Mouse (Mus musculus) liver, adult 2 months (tissue): ENCODE results near the gene Dgkk.

Source experiments
- CTCF ChIP-seq: fragments of 200-500 bp; IDR thresholded peaks from 2 replicates; pipeline ENCODE4 v1.5.1; 2011; ENCODE audit warnings: low read depth, low read length, control low read depth
- POLR2A ChIP-seq: fragments of 200-500 bp; IDR thresholded peaks from 2 replicates; pipeline ENCODE4 v1.6.1; 2011; ENCODE audit warnings: low read length, control low read depth; ENCODE audit not compliant: insufficient read depth; ENCODE audit errors: extremely low read depth

DNA sequence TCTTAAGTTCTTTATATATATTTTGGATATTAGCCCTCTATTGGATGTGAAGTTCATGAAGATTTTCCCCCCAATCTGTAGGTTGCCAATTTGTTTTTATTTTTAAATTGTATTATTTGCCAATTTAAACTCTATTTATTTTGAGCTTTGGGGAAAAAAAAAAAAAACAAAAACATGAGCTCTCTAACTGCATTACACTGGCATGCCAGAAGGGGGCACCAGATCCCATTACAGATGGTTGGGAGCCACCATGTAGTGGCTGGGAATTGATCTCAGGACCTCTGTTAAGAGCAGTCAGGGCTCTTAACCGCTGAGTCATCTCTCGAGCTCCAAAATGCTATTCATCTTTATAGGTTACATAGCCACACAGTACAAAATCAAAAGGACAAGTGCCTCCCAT lies 131.9 kb downstream of the Dgkk start:
- peak; percentile 13; the same call in 1 of the 2 replicates for TF ChIP-seq CTCF
- TF ChIP-seq POLR2A = no peak
